Mouse (Mus musculus): ENCODE data around the gene Nolc1.

DNA sequence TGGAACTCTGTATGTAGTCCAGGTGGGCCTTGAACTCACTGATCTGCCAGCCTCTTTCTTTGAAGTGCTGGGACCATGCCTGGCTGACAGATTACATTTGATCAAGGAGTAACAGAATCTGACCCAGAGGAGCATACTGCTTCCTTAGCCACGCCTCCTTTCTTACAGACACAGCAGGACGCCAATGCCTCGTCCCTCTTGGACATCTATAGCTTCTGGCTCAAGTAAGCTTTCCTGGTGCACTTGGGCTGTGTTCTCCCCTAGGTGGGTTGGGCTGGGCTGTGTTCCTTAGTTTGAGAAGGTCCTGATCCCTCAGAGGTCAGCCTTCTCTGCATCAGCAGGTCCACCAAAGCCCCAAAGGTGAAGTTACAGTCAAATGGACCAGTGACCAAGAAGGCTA is 2.9 kb downstream of the Nolc1 start:
- TF ChIP-seq TCF12 (IDR thresholded peaks at IDR 0.05; ENCODE audit: insufficient read depth, poor library complexity, severe bottlenecking) (no peak), POLR2AphosphoS2 (IDR thresholded peaks at IDR 0.05; ENCODE audit: insufficient read length, low read depth) (no peak), POLR2A (IDR thresholded peaks at IDR 0.05; ENCODE audit: insufficient read length, low read depth) (no peak), MAX (IDR thresholded peaks at IDR 0.05; ENCODE audit: low read depth) (no peak), E2F4 (IDR thresholded peaks at IDR 0.05; ENCODE audit: insufficient read depth) (no peak), MYOD1 (IDR thresholded peaks at IDR 0.05; ENCODE audit: control insufficient read depth in 1 of 3, insufficient read length in 2 of 3, low read depth in 2 of 3) (no peak), CEBPB (IDR thresholded peaks at IDR 0.05; ENCODE audit: insufficient read depth, poor library complexity, severe bottlenecking) (no peak), MYOG (IDR thresholded peaks at IDR 0.05; ENCODE audit: control insufficient read depth in 1 of 3, insufficient read depth in 1 of 3, insufficient read length in 2 of 3, low read depth in 2 of 3) (no peak), REST (IDR thresholded peaks at IDR 0.05; ENCODE audit: insufficient read depth, insufficient read length) (no peak), USF1 (IDR thresholded peaks at IDR 0.05; ENCODE audit: low read depth) (no peak)
